Mouse (Mus musculus) midbrain, postnatal 0 days (tissue): ENCODE results near the gene Rfesd. TPM values are rescaled to one million over a fixed set of nuclear protein-coding genes. Genes with fewer than 3 reads are reported as not detected.

ENCODE experiments used
- ATAC-seq: fragments of 200-750 bp; cut with Nextera tagmentation; 2 replicates; pipeline ENCODE4 v1.8.0; 2017; ENCODE audit warnings: moderate number of reproducible peaks, mild to moderate bottlenecking, moderate TSS enrichment, moderate library complexity; ENCODE audit not compliant: low FRiP score
- DNase-seq: peaks from one replicate; pipeline ENCODE4 v3.0.0-alpha.2; 2015; ENCODE audit warnings: low spot score
- H3K27ac ChIP-seq: fragments of 300-500 bp; sonication (generic); 2 replicates; pipeline ENCODE4 v1.5.1; 2014; ENCODE audit warnings: low read depth, mild to moderate bottlenecking, low read length, mixed read lengths
- H3K27me3 ChIP-seq: fragments of 300-500 bp; sonication (generic); 2 replicates; pipeline ENCODE4 v1.6.1; 2014; ENCODE audit warnings: low read length, control low read depth, mixed read lengths; ENCODE audit not compliant: insufficient read depth
- H3K36me3 ChIP-seq: fragments of 300-500 bp; sonication (generic); 2 replicates; pipeline ENCODE4 v1.6.1; 2014; ENCODE audit warnings: low read length, control low read depth, mixed read lengths; ENCODE audit not compliant: insufficient read depth
- H3K4me1 ChIP-seq: fragments of 300-500 bp; sonication (generic); 2 replicates; pipeline ENCODE4 v1.6.1; 2014; ENCODE audit warnings: mild to moderate bottlenecking, control low read depth, antibody characterized with exemption, low read length, mixed read lengths; ENCODE audit not compliant: insufficient read depth
- H3K4me2 ChIP-seq: fragments of 300-500 bp; sonication (generic); 2 replicates; pipeline ENCODE4 v1.6.1; 2014; ENCODE audit warnings: low read depth, mild to moderate bottlenecking, low read length, mixed read lengths; ENCODE audit not compliant: poor library complexity, severe bottlenecking
- H3K4me3 ChIP-seq: fragments of 300-500 bp; sonication (generic); 2 replicates; pipeline ENCODE4 v1.5.1; 2014; ENCODE audit warnings: low read depth, mild to moderate bottlenecking, low read length, moderate library complexity
- H3K9ac ChIP-seq: fragments of 300-500 bp; sonication (generic); replicated peaks from 2 replicates; pipeline ENCODE4 v1.6.1; 2014; ENCODE audit warnings: mild to moderate bottlenecking, low read length, moderate library complexity, mixed read lengths; ENCODE audit not compliant: poor library complexity, severe bottlenecking
- H3K9me3 ChIP-seq: fragments of 300-500 bp; sonication (generic); 2 replicates; pipeline ENCODE4 v1.6.1; 2016; ENCODE audit warnings: low read length, control low read depth
- CTCF ChIP-seq: IDR thresholded peaks from 2 replicates; pipeline ENCODE4 v1.5.1; 2016; ENCODE audit warnings: antibody characterized with exemption, mild to moderate bottlenecking
- WGBS: fragments of 180-500 bp; shearing (Covaris S2); extraction: QIAGEN DNeasy Blood & Tissue Kit; methylation state at CpG from one replicate; pipeline ENCODE4 v1.1.7; 2014; 5-methylcytosine and 5-hydroxymethylcytosine counted together
- polyA plus RNA-seq: library from polyadenylated mRNA; unstranded; fragments of >200 nt; fragmentation: Nextera tagmentation; extraction: Ambion mirVana; gene quantifications from 2 replicates; pipeline ENCODE4 v1.2.1, GENCODE M21; 2015
- total RNA-seq: library from RNA; depleted of rRNA; stranded (reverse); fragments of >200 nt; gene quantifications from 2 replicates; pipeline ENCODE4 v1.2.3, GENCODE M21; 2014; rRNA removed

Rfesd gene
- total and polyA plus RNA-seq, 2 experiments from 2014 or later = 18.7 to 25.4 TPM

GRCm38 (mm10) chr13:75975629-75976028 lies 42.9 kb downstream of the Rfesd start:
- Histone ChIP-seq H3K9ac (no peak overlapping the region), H3K36me3 (no peaks in the 10 kb centered on the region), H3K27ac (no peak overlapping the region), H3K27me3 (no peaks in the 10 kb centered on the region), H3K4me1 (no peaks in the 10 kb centered on the region), H3K4me3 (no peak overlapping the region), H3K4me2 (no peak overlapping the region), H3K9me3 (no peaks in the 10 kb centered on the region)
- TF ChIP-seq CTCF = no peak
- 63% methylated on average over 1 of the region's 1 CpGs for WGBS
- ATAC-seq (no peak), DNase-seq (peak; percentile 7)

DNA sequence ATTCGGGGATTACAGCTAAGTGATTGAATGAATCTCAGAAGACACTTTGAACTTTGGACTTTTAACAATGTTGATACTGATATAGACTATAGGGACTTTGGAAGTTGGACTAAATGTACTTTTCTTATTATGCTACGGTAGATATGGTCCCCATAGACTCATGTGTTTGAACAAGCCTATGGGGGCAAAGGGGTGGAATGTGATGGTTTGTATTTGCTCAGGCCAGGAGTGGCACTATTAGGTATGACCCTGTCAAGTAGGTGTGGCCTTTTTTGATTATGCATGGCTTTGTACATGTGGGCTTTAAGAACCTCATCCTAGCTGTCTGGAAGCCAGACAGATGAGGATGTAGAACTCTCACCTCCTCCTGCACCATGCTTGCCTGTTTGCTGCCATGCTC lies 44.0 kb downstream of the Rfesd start:
- no peak for DNase-seq
- no peak for TF ChIP-seq CTCF
- Histone ChIP-seq H3K9me3 (no peaks in the 10 kb centered on the region), H3K36me3 (no peaks in the 10 kb centered on the region), H3K4me1 (no peaks in the 10 kb centered on the region), H3K4me2 (no peak overlapping the region), H3K4me3 (no peak overlapping the region), H3K9ac (no peak overlapping the region), H3K27me3 (no peaks in the 10 kb centered on the region), H3K27ac (no peak overlapping the region)
- no peak for ATAC-seq
- 84% methylated on average over 2 of the region's 2 CpGs for WGBS

DNA sequence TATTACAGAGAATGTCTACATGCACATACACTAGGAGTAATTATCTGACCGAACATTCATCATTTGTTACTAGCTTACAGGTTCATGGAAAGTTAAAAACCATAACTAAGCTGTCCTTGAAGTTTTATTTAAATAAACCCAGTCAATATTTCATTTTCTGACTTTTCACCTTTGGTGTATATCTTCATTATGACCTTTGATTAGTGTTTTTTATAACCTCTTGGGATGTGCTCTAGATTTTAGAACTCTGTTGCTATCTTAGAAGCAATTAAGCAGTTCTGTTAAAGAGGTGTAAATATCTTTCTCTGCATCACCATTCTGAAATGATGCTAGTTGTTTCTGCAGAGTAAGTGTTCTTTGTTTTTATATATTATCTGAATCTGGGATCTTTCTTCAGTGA lies 51.7 kb downstream of the Rfesd start, which contains the start of gene Spata9:
Gene Spata9 (plus strand): TSS at position 301 of the 400 bp plus-strand sequence.
- Histone ChIP-seq H3K9me3 (no peaks in the 10 kb centered on the region), H3K27me3 (no peaks in the 10 kb centered on the region), H3K4me1 (no peaks in the 10 kb centered on the region), H3K36me3 (no peaks in the 10 kb centered on the region), H3K27ac (no peak within 1 kb of the TSS), H3K4me3 (no peak within 1 kb of the TSS), H3K4me2 (no peak within 1 kb of the TSS), H3K9ac (no peak within 1 kb of the TSS)
- 74% methylated on average over 1 of the region's 1 CpGs for WGBS
- ATAC-seq = no peak
- no peak for DNase-seq
- no peak for TF ChIP-seq CTCF

GRCm38 (mm10) chr13:75955357-75955992 lies 63.0 kb downstream of the Rfesd start:
- H3K4me2 ChIP-seq = no peak overlapping the region
- no peak overlapping the region for H3K4me3 ChIP-seq
- no peak overlapping the region for H3K9ac ChIP-seq
- no peaks in the 10 kb centered on the region for H3K4me1 ChIP-seq
- TF ChIP-seq CTCF = no peak
- H3K27ac ChIP-seq = no peak overlapping the region
- no peaks in the 10 kb centered on the region for H3K27me3 ChIP-seq
- DNase-seq (no peak), ATAC-seq (peak; percentile 41; the same call in 1 of the 2 replicates)
- H3K9me3 ChIP-seq = no peaks in the 10 kb centered on the region
- no peaks in the 10 kb centered on the region for H3K36me3 ChIP-seq

Other genes with a start within 250 kb of the Rfesd start
- 61.7 and 66.3 TPM in 2 replicates for gene Glrx, start 178.9 kb downstream of the Rfesd start, total RNA-seq
- 69.3 and 71.4 TPM in 2 replicates for gene Glrx, start 178.9 kb downstream of the Rfesd start, polyA plus RNA-seq
- 31.7 and 67.6 TPM in 2 replicates for gene Rhobtb3, start 74.8 kb downstream of the Rfesd start, total RNA-seq
- 11.6 and 12.1 TPM in 2 replicates for gene Rhobtb3, start 74.8 kb downstream of the Rfesd start, polyA plus RNA-seq
- gene Spata9, start 51.6 kb downstream of the Rfesd start, total RNA-seq = 0.49 and 1.4 TPM in 2 replicates
- 3.8 and 4.7 TPM in 2 replicates for gene Spata9, start 51.6 kb downstream of the Rfesd start, polyA plus RNA-seq
- gene Gpr150, start 38.3 kb upstream of the Rfesd start, total RNA-seq = 3.2 and 3.7 TPM in 2 replicates
- 3.1 and 3.5 TPM in 2 replicates for gene Gpr150, start 38.3 kb upstream of the Rfesd start, polyA plus RNA-seq
- 6.6 and 9.3 TPM in 2 replicates for gene Arsk, start 79.9 kb upstream of the Rfesd start, total RNA-seq
- 3.9 and 4.8 TPM in 2 replicates for gene Arsk, start 79.9 kb upstream of the Rfesd start, polyA plus RNA-seq
- gene Ttc37, start 80.0 kb upstream of the Rfesd start, total RNA-seq = 14.4 and 16.3 TPM in 2 replicates
- 4.7 and 6.5 TPM in 2 replicates for gene Ttc37, start 80.0 kb upstream of the Rfesd start, polyA plus RNA-seq